Mouse (Mus musculus): Measurements from ENCODE around the gene Fbxw10. TPM values are rescaled to one million over a fixed set of nuclear protein-coding genes. Genes with fewer than 3 reads are reported as not detected.

Gene Fbxw10
- polyA plus RNA-seq, 1 experiment from 2014 or later: 0.32 TPM

DNA sequence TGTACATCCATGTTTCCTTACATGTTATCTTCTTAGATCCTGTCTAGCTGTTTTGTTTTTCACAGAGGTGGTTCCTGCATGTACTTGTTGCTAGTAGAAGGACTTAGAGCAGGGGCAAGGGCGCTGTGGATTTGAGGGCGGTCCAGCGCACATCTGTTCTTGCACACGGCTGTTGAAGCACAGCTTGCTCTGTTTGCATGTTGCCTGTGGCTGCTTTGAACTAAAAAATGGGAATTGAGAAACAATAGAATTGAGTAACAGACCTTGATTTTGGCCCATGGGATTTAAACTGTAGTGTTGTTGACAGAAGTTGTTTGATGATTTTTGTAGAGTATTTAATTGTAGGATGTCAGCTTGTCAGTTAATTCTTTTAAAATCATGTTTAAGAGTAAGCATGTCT lies 43.9 kb downstream of the Fbxw10 start:
- no peaks in the 10 kb centered on the region for H3K4me1 ChIP-seq (ENCODE audit: control insufficient read depth, insufficient read depth, low read length)
- H3K27ac ChIP-seq (replicated peaks; ENCODE audit: low read depth, low read length): no peak overlapping the region
- no peak overlapping the region for H3K4me3 ChIP-seq (ENCODE audit: low read depth, low read length)
- H3K36me3 ChIP-seq (replicated peaks; ENCODE audit: control insufficient read depth, insufficient read depth, low read depth, low read length): no peaks in the 10 kb centered on the region; the same call in 1 of the 2 replicates
- H3K9ac ChIP-seq (replicated peaks; ENCODE audit: low read length): no peak overlapping the region
- H3K9me3 ChIP-seq (replicated peaks; ENCODE audit: control insufficient read depth, low read length): no peaks in the 10 kb centered on the region
- DNase-seq (ENCODE audit: low spot score) (no peak), ATAC-seq (replicated peaks; ENCODE audit: insufficient number of reproducible peaks, low FRiP score, low TSS enrichment, low read depth) (no peak)
- 89% methylated on average over 4 of the region's 4 CpGs for WGBS
- H3K4me2 ChIP-seq (ENCODE audit: low read depth, low read length): no peak overlapping the region
- H3K27me3 ChIP-seq (ENCODE audit: control insufficient read depth, insufficient read depth, low read length): no peaks in the 10 kb centered on the region

- ATAC-seq (replicated peaks; ENCODE audit: insufficient number of reproducible peaks, low FRiP score, low TSS enrichment, low read depth) (no peak), DNase-seq (ENCODE audit: low spot score) (no peak)
- no peak overlapping the region for H3K4me3 ChIP-seq (ENCODE audit: low read depth, low read length)
- 94% methylated on average over 11 of the region's 11 CpGs for WGBS
- no peaks in the 10 kb centered on the region for H3K9me3 ChIP-seq (replicated peaks; ENCODE audit: control insufficient read depth, low read length)
- H3K27me3 ChIP-seq (ENCODE audit: control insufficient read depth, insufficient read depth, low read length): no peaks in the 10 kb centered on the region
- H3K9ac ChIP-seq (replicated peaks; ENCODE audit: low read length): no peak overlapping the region
- no peaks in the 10 kb centered on the region for H3K4me1 ChIP-seq (ENCODE audit: control insufficient read depth, insufficient read depth, low read length)
- no peak overlapping the region for H3K27ac ChIP-seq (replicated peaks; ENCODE audit: low read depth, low read length)
- H3K4me2 ChIP-seq (ENCODE audit: low read depth, low read length): no peak overlapping the region
- H3K36me3 ChIP-seq (replicated peaks; ENCODE audit: control insufficient read depth, insufficient read depth, low read depth, low read length): no peaks in the 10 kb centered on the region
These were observed 44.9 kb downstream of the Fbxw10 start for GRCm38 (mm10) chr11:62891763-62892162.

DNA sequence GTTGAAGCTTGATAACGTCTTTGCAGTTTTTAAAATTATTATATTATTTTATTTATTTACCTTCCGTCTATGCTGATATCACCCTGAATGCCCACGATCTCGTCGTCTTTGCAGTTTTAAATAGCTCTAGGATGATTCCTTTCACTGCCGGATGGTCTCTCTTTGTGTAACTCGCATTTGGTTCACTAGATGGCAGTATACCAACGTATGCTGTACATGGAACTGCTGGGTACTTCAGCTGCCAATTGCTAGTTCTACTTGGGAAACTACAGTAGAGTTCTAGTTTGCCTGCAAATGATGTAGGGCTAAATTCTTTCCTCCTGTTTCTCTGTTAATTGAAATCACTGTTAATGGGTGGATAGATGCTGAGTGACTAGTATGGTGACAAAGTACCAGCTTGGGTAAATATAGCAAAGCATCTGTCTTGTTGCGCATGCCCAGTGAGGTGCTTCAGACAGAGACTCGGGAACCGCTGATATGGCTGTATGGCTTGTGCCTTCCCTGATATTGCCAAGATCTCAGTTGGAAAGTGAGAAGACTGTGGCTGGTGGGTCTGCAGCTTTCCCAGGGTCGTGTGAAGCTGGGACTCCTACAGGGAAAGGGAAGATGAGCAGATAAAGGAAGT lies 54.9 kb downstream of the Fbxw10 start:
- H3K27ac ChIP-seq (replicated peaks; ENCODE audit: low read depth, low read length): no peak overlapping the region
- no peak overlapping the region for H3K4me3 ChIP-seq (ENCODE audit: low read depth, low read length)
- no peak overlapping the region for H3K4me2 ChIP-seq (ENCODE audit: low read depth, low read length)
- H3K9me3 ChIP-seq (replicated peaks; ENCODE audit: control insufficient read depth, low read length): no peaks in the 10 kb centered on the region
- no peaks in the 10 kb centered on the region for H3K4me1 ChIP-seq (ENCODE audit: control insufficient read depth, insufficient read depth, low read length)
- no peak overlapping the region for H3K9ac ChIP-seq (replicated peaks; ENCODE audit: low read length)
- H3K27me3 ChIP-seq (ENCODE audit: control insufficient read depth, insufficient read depth, low read length): no peaks in the 10 kb centered on the region
- H3K36me3 ChIP-seq (replicated peaks; ENCODE audit: control insufficient read depth, insufficient read depth, low read depth, low read length): no peaks in the 10 kb centered on the region
- peak; percentile 92 for DNase-seq (ENCODE audit: low spot score)
- ATAC-seq (replicated peaks; ENCODE audit: insufficient number of reproducible peaks, low FRiP score, low TSS enrichment, low read depth): no peak
- WGBS: 35% methylated on average over 12 of the region's 12 CpGs

DNA sequence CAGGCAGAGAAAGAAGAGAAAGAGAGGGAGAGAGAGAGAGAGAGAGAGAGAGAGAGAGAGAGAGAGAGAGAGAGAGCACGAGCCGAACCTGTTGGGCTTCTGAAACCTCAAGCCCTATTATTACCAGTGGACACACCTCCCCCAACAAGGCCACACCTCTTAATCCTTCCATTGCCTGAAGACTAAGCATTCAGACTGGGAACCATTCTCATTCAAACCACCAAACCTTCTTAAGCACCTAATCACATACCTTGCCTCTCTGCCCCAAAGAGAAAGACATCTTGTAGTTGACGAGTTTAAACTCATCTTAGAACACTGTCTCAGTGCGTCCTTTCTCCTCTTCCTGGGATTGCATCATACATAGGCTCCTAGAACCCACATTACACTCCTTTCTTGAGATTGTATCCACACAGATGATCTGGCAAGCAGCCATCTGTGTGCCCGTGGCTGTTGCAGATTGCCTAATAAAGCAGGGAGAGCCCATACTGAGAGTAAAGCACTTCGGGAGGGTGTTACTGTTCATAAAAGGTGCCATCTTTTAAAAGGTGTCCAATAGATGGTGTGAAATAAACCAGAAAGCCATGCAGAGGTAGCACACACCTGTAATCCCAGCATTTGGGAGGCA lies 57.1 kb downstream of the Fbxw10 start:
- Histone ChIP-seq H3K27me3 (ENCODE audit: control insufficient read depth, insufficient read depth, low read length) (no peaks in the 10 kb centered on the region), H3K4me3 (ENCODE audit: low read depth, low read length) (no peak overlapping the region), H3K9me3 (replicated peaks; ENCODE audit: control insufficient read depth, low read length) (no peaks in the 10 kb centered on the region), H3K36me3 (replicated peaks; ENCODE audit: control insufficient read depth, insufficient read depth, low read depth, low read length) (no peaks in the 10 kb centered on the region), H3K4me1 (ENCODE audit: control insufficient read depth, insufficient read depth, low read length) (no peaks in the 10 kb centered on the region), H3K9ac (replicated peaks; ENCODE audit: low read length) (no peak overlapping the region), H3K4me2 (ENCODE audit: low read depth, low read length) (no peak overlapping the region), H3K27ac (replicated peaks; ENCODE audit: low read depth, low read length) (no peak overlapping the region)
- no peak for ATAC-seq (replicated peaks; ENCODE audit: insufficient number of reproducible peaks, low FRiP score, low TSS enrichment, low read depth)
- DNase-seq (ENCODE audit: low spot score): no peak
- WGBS: 67% methylated on average over 6 of the region's 6 CpGs

GRCm38 (mm10) chr11:62909720-62910306 lies 62.9 kb downstream of the Fbxw10 start:
- DNase-seq (ENCODE audit: low spot score) (no peak), ATAC-seq (replicated peaks; ENCODE audit: insufficient number of reproducible peaks, low FRiP score, low TSS enrichment, low read depth) (no peak)
- Histone ChIP-seq H3K9me3 (replicated peaks; ENCODE audit: control insufficient read depth, low read length) (no peaks in the 10 kb centered on the region), H3K27me3 (ENCODE audit: control insufficient read depth, insufficient read depth, low read length) (no peaks in the 10 kb centered on the region), H3K27ac (replicated peaks; ENCODE audit: low read depth, low read length) (no peak overlapping the region), H3K36me3 (replicated peaks; ENCODE audit: control insufficient read depth, insufficient read depth, low read depth, low read length) (no peaks in the 10 kb centered on the region), H3K4me1 (ENCODE audit: control insufficient read depth, insufficient read depth, low read length) (no peaks in the 10 kb centered on the region), H3K4me2 (ENCODE audit: low read depth, low read length) (no peak overlapping the region), H3K9ac (replicated peaks; ENCODE audit: low read length) (no peak overlapping the region), H3K4me3 (ENCODE audit: low read depth, low read length) (no peak overlapping the region)
- 74% methylated on average over 3 of the region's 3 CpGs for WGBS

- no peak overlapping the region for H3K4me3 ChIP-seq (ENCODE audit: low read depth, low read length)
- DNase-seq (ENCODE audit: low spot score): no peak
These were observed 64.5 kb downstream of the Fbxw10 start for GRCm38 (mm10) chr11:62911362-62911761.

GRCm38 (mm10) chr11:62913141-62913540 lies 66.3 kb downstream of the Fbxw10 start:
- WGBS: 95% methylated on average over 2 of the region's 2 CpGs
- Histone ChIP-seq H3K9me3 (replicated peaks; ENCODE audit: control insufficient read depth, low read length) (no peaks in the 10 kb centered on the region), H3K27ac (replicated peaks; ENCODE audit: low read depth, low read length) (no peak overlapping the region), H3K4me3 (ENCODE audit: low read depth, low read length) (no peak overlapping the region), H3K36me3 (replicated peaks; ENCODE audit: control insufficient read depth, insufficient read depth, low read depth, low read length) (no peaks in the 10 kb centered on the region), H3K27me3 (ENCODE audit: control insufficient read depth, insufficient read depth, low read length) (no peaks in the 10 kb centered on the region), H3K9ac (replicated peaks; ENCODE audit: low read length) (no peak overlapping the region), H3K4me2 (ENCODE audit: low read depth, low read length) (no peak overlapping the region), H3K4me1 (ENCODE audit: control insufficient read depth, insufficient read depth, low read length) (no peaks in the 10 kb centered on the region)
- DNase-seq (ENCODE audit: low spot score) (no peak), ATAC-seq (replicated peaks; ENCODE audit: insufficient number of reproducible peaks, low FRiP score, low TSS enrichment, low read depth) (no peak)

More at GRCm38 (mm10) chr11:62911362-62911761, 64.5 kb downstream of the Fbxw10 start:
- H3K27me3 ChIP-seq (ENCODE audit: control insufficient read depth, insufficient read depth, low read length): no peaks in the 10 kb centered on the region
- H3K9ac ChIP-seq (replicated peaks; ENCODE audit: low read length): no peak overlapping the region
- H3K4me2 ChIP-seq (ENCODE audit: low read depth, low read length): no peak overlapping the region
- no peak overlapping the region for H3K27ac ChIP-seq (replicated peaks; ENCODE audit: low read depth, low read length)
- H3K4me1 ChIP-seq (ENCODE audit: control insufficient read depth, insufficient read depth, low read length): no peaks in the 10 kb centered on the region
- H3K36me3 ChIP-seq (replicated peaks; ENCODE audit: control insufficient read depth, insufficient read depth, low read depth, low read length): no peaks in the 10 kb centered on the region
- no peak for ATAC-seq (replicated peaks; ENCODE audit: insufficient number of reproducible peaks, low FRiP score, low TSS enrichment, low read depth)
- 66% methylated on average over 8 of the region's 8 CpGs for WGBS
- H3K9me3 ChIP-seq (replicated peaks; ENCODE audit: control insufficient read depth, low read length): no peaks in the 10 kb centered on the region

GRCm38 (mm10) chr11:62914532-62914931 lies 67.7 kb downstream of the Fbxw10 start:
- no peaks in the 10 kb centered on the region for H3K36me3 ChIP-seq (replicated peaks; ENCODE audit: control insufficient read depth, insufficient read depth, low read depth, low read length)
- no peak overlapping the region for H3K4me3 ChIP-seq (ENCODE audit: low read depth, low read length)
- H3K27ac ChIP-seq (replicated peaks; ENCODE audit: low read depth, low read length): no peak overlapping the region
- ATAC-seq (replicated peaks; ENCODE audit: insufficient number of reproducible peaks, low FRiP score, low TSS enrichment, low read depth) (no peak), DNase-seq (ENCODE audit: low spot score) (peak; percentile 35)
- H3K9ac ChIP-seq (replicated peaks; ENCODE audit: low read length): no peak overlapping the region
- no peaks in the 10 kb centered on the region for H3K27me3 ChIP-seq (ENCODE audit: control insufficient read depth, insufficient read depth, low read length)
- H3K4me2 ChIP-seq (ENCODE audit: low read depth, low read length): no peak overlapping the region
- no peaks in the 10 kb centered on the region for H3K4me1 ChIP-seq (ENCODE audit: control insufficient read depth, insufficient read depth, low read length)
- no peaks in the 10 kb centered on the region for H3K9me3 ChIP-seq (replicated peaks; ENCODE audit: control insufficient read depth, low read length)
- 57% methylated on average over 6 of the region's 6 CpGs for WGBS
